Mouse (Mus musculus) embryonic fibroblast, embryonic 13.5 days (primary cell): ENCODE measurements around the gene Haus3.

Experiments
- CTCF ChIP-seq: IDR thresholded peaks from 2 replicates; pipeline ENCODE4 v1.5.1; 2011; ENCODE audit warnings: mild to moderate bottlenecking, control low read depth, low read length, moderate library complexity, borderline replicate concordance; ENCODE audit not compliant: insufficient read depth
- POLR2A ChIP-seq: IDR thresholded peaks from 2 replicates; pipeline ENCODE4 v1.6.1; 2011; ENCODE audit warnings: low read depth, mild to moderate bottlenecking, control low read depth, low read length, moderate library complexity

DNA sequence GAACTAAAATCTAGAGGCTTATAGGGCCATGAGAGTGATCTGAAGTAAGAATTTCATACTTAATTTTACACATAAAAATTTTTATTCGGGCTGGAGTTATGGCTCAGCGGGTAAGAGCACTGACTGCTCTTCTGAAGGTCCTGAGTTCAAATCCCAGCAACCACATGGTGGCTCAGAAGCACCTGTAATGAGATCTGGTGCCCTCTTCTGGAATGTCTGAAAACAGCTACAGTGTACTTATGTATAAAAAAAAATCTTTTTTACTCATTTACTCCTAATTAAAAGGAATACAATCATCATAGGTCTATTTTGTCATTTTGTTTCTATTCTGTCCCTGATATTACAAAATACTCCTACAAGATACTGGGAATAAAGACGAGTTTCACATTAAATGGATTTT, 21.8 kb downstream of the Haus3 start:
- no peak for TF ChIP-seq CTCF
- no peak for TF ChIP-seq POLR2A
